Mouse (Mus musculus): ENCODE results near the gene Hist1h1t. TPM values are rescaled to one million over a fixed set of nuclear protein-coding genes. Genes with fewer than 3 reads are reported as not detected.
A peak's percentile ranks its signal among the peaks of the same experiment; 100 is the strongest.

Gene Hist1h1t
- polyA plus RNA-seq, 1 experiment from 2014 or later: 0.14 TPM

DNA sequence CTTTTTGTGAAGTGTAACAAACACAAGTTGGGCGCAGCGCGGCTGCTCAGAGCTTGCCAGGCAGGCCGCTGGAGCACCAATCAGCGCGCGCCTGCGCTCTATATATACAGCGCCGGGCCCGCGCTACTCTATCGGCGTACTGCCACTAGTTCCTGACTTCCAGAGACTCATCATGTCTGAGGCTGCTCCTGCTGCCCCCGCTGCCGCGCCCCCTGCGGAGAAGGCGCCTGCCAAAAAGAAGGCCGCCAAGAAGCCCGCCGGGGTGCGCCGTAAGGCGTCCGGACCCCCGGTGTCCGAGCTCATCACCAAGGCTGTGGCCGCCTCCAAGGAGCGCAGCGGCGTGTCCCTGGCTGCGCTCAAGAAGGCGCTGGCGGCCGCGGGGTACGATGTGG is 43.1 kb downstream of the Hist1h1t start, which contains the start of gene Hist1h1c:
Gene Hist1h1c (plus strand): TSS at position 132 of the 392 bp plus-strand sequence.
- Histone ChIP-seq H3K9ac (peak within 1 kb of the TSS; percentile 92), H3K4me2 (peak within 1 kb of the TSS; percentile 97), H3K27me3 (no peaks in the 10 kb centered on the region), H3K4me3 (peak within 1 kb of the TSS; percentile 74), H3K9me3 (replicated peaks) (no peaks in the 10 kb centered on the region), H3K36me3 (no peaks in the 10 kb centered on the region), H3K27ac (peak within 1 kb of the TSS; percentile 99), H3K4me1 (replicated peaks) (peaks cover 19% of the 10 kb centered on the region)
- peak; percentile 91 for ATAC-seq (replicated peaks; ENCODE audit: insufficient number of reproducible peaks, insufficient read depth, low FRiP score, low read depth)
- WGBS: under 1% methylated on average over 38 of the region's 38 CpGs

GRCm38 (mm10) chr13:23739069-23739921 is 43.7 kb downstream of the Hist1h1t start:
- Histone ChIP-seq H3K9me3 (replicated peaks) (no peaks in the 10 kb centered on the region), H3K36me3 (no peaks in the 10 kb centered on the region), H3K4me3 (peak overlapping the region; percentile 74), H3K27ac (peak overlapping the region; percentile 99), H3K27me3 (no peaks in the 10 kb centered on the region), H3K4me1 (replicated peaks) (peaks cover 21% of the 10 kb centered on the region), H3K9ac (peak overlapping the region; percentile 92), H3K4me2 (peak overlapping the region; percentile 97)
- peak; percentile 88 for ATAC-seq (replicated peaks; ENCODE audit: insufficient number of reproducible peaks, insufficient read depth, low FRiP score, low read depth)
- 0% methylated on average over 39 of the region's 39 CpGs for WGBS

- peak overlapping the region; percentile 99 for H3K27ac ChIP-seq
- H3K9me3 ChIP-seq (replicated peaks): no peaks in the 10 kb centered on the region
- H3K4me2 ChIP-seq: peak overlapping the region; percentile 97
- H3K9ac ChIP-seq: peak overlapping the region; percentile 92
- under 1% methylated on average over 14 of the region's 14 CpGs for WGBS
- H3K4me1 ChIP-seq (replicated peaks): peaks cover 25% of the 10 kb centered on the region
- H3K4me3 ChIP-seq: peak overlapping the region; percentile 74
- H3K36me3 ChIP-seq: no peaks in the 10 kb centered on the region
- no peaks in the 10 kb centered on the region for H3K27me3 ChIP-seq
- ATAC-seq (replicated peaks; ENCODE audit: insufficient number of reproducible peaks, insufficient read depth, low FRiP score, low read depth): no peak; the same call in 1 of the 2 replicates
Measured at GRCm38 (mm10) chr13:23739922-23740252, 44.3 kb downstream of the Hist1h1t start.

GRCm38 (mm10) chr13:23740256-23740840 is 44.7 kb downstream of the Hist1h1t start:
- H3K9ac ChIP-seq: peak overlapping the region; percentile 92
- no peaks in the 10 kb centered on the region for H3K27me3 ChIP-seq
- peak overlapping the region; percentile 74 for H3K4me3 ChIP-seq
- H3K27ac ChIP-seq: peak overlapping the region; percentile 99
- H3K4me1 ChIP-seq (replicated peaks): peaks cover 25% of the 10 kb centered on the region
- H3K36me3 ChIP-seq: no peaks in the 10 kb centered on the region
- peak overlapping the region; percentile 97 for H3K4me2 ChIP-seq
- H3K9me3 ChIP-seq (replicated peaks): no peaks in the 10 kb centered on the region
- WGBS: 28% methylated on average over 13 of the region's 13 CpGs
- no peak for ATAC-seq (replicated peaks; ENCODE audit: insufficient number of reproducible peaks, insufficient read depth, low FRiP score, low read depth)

DNA sequence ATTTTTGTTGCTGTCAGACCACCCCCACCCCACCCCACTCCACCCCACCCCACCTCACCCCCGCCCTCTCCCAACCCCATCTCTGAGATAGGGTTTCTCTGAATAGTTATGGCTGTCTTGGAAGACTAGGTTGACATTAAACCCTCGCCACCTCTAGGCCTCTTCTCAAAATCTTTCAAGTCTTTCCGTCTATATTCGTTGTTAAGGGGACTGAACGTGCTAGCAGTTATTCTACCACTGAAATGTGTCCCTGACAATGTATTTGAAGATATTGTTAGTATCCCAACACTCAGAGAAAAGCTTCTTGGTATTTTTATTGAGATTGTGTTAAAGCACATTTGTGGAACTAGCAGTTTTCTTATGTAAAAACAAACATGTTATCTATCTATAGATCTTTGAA is 45.3 kb downstream of the Hist1h1t start:
- no peak overlapping the region for H3K9ac ChIP-seq
- no peaks in the 10 kb centered on the region for H3K36me3 ChIP-seq
- WGBS: 52% methylated on average over 5 of the region's 5 CpGs
- no peak for ATAC-seq (replicated peaks; ENCODE audit: insufficient number of reproducible peaks, insufficient read depth, low FRiP score, low read depth)
- peak overlapping the region; percentile 97 for H3K4me2 ChIP-seq
- no peaks in the 10 kb centered on the region for H3K9me3 ChIP-seq (replicated peaks)
- peak overlapping the region; percentile 74 for H3K4me3 ChIP-seq
- peaks cover 28% of the 10 kb centered on the region for H3K4me1 ChIP-seq (replicated peaks)
- H3K27ac ChIP-seq: peak overlapping the region; percentile 99
- no peaks in the 10 kb centered on the region for H3K27me3 ChIP-seq

DNA sequence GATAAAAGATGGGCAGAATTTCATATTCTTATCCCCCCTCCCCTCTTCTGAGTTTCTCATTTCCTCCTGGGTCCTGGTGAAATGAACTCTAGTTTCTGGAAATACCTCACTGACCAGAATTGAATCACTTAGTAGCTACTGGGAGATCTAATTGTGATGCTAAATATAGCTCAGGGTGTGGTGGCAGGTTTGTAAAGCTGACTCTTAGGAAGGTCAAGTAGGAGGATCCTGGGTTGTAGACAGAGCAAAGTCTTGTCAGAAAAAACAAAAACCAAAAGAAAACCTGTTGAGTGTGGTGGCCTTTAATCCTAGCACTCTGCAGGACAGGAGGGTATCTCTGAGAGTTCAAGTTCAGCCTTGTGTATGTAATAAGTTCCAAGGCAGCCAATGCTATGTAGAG is 46.4 kb downstream of the Hist1h1t start:
- no peak overlapping the region for H3K4me3 ChIP-seq
- no peak overlapping the region for H3K9ac ChIP-seq
- H3K27ac ChIP-seq: peak overlapping the region; percentile 9; the same call in 1 of the 2 replicates
- no peaks in the 10 kb centered on the region for H3K9me3 ChIP-seq (replicated peaks)
- ATAC-seq (replicated peaks; ENCODE audit: insufficient number of reproducible peaks, insufficient read depth, low FRiP score, low read depth): no peak
- no peaks in the 10 kb centered on the region for H3K27me3 ChIP-seq
- 0 out of 2 replicates have a peak overlapping the region, but pooled peaks have one; percentile 8 for H3K4me2 ChIP-seq
- H3K36me3 ChIP-seq: no peaks in the 10 kb centered on the region
- peaks cover 28% of the 10 kb centered on the region for H3K4me1 ChIP-seq (replicated peaks)

- H3K9me3 ChIP-seq (replicated peaks): no peaks in the 10 kb centered on the region
- H3K9ac ChIP-seq: no peak overlapping the region
- no peaks in the 10 kb centered on the region for H3K27me3 ChIP-seq
- ATAC-seq (replicated peaks; ENCODE audit: insufficient number of reproducible peaks, insufficient read depth, low FRiP score, low read depth): no peak
- H3K27ac ChIP-seq: no peak overlapping the region
- no peak overlapping the region for H3K4me2 ChIP-seq
- peaks cover 33% of the 10 kb centered on the region for H3K4me1 ChIP-seq (replicated peaks)
- WGBS: 86% methylated on average over 5 of the region's 5 CpGs
- no peaks in the 10 kb centered on the region for H3K36me3 ChIP-seq
- no peak overlapping the region for H3K4me3 ChIP-seq
Measured at GRCm38 (mm10) chr13:23743215-23743614, 47.6 kb downstream of the Hist1h1t start.

DNA sequence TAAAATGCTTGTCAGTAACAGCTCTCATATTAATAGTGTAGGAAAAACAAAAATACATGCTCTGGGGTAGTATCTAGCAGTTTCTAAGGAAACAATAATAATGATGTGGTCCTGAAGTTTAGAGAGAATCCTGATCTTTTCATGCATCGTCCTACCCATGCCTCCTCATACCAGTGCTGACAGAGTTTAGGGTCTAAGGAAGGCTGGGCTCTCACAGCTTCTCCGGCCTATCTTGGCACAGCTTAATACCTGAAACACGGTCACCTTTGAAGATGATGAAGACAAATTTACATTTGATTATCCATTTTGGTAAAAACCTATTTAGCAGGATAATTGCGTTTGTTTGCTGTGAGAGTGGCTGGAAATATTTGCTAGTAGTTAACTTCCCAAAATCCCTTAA is 48.3 kb downstream of the Hist1h1t start:
- Histone ChIP-seq H3K27me3 (no peaks in the 10 kb centered on the region), H3K4me2 (peak overlapping the region; percentile 70), H3K9me3 (replicated peaks) (no peaks in the 10 kb centered on the region), H3K9ac (0 out of 2 replicates have a peak overlapping the region, but pooled peaks have one; percentile 35), H3K4me3 (no peak overlapping the region), H3K27ac (peak overlapping the region; percentile 72; the same call in 1 of the 2 replicates), H3K36me3 (no peaks in the 10 kb centered on the region), H3K4me1 (replicated peaks) (peaks cover 33% of the 10 kb centered on the region)
- 43% methylated on average over 4 of the region's 4 CpGs for WGBS
- ATAC-seq (replicated peaks; ENCODE audit: insufficient number of reproducible peaks, insufficient read depth, low FRiP score, low read depth): no peak

DNA sequence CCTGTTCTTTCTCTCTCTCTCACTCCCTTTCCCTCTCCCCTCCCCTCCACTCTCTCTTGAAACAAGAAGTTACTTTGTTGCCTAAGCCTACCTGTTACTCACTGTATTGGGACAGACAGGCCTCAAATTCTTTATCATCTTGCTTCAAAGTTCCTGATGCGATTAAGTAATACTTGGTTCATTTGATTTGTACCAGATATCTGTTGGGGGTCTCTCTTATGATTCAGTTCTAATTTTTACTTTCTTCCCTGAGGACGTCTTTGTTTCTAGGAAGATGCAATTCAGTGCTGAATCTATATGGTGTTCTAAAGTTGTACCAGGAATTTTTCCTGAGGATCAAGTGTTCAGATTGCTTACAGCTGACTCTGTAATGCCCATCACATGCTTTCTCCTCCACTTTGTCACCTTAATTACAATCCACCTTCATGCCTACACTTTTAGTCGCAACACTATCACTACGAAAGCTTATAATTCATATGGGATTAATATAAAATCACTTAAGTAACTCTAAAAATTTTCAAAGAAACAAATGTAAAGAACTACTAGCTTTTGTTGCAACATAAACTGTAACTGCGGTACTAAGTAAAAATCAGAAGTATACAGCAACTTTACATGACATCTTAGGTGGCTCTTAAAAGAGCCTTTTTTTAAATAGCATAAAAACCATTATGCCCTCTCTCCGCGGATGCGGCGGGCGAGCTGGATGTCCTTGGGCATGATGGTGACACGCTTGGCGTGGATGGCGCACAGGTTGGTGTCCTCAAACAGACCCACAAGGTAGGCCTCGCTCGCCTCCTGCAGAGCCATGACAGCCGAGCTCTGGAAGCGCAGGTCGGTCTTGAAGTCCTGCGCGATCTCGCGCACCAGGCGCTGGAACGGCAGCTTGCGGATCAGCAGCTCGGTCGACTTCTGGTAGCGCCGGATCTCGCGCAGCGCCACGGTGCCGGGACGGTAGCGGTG is 49.1 kb downstream of the Hist1h1t start:
- Histone ChIP-seq H3K4me2 (peak overlapping the region; percentile 70), H3K9me3 (replicated peaks) (no peaks in the 10 kb centered on the region), H3K9ac (peak overlapping the region; percentile 35; the same call in 1 of the 2 replicates), H3K36me3 (no peaks in the 10 kb centered on the region), H3K27me3 (no peaks in the 10 kb centered on the region), H3K4me3 (peak overlapping the region; percentile 49), H3K4me1 (replicated peaks) (peaks cover 30% of the 10 kb centered on the region), H3K27ac (peak overlapping the region; percentile 72)
- ATAC-seq (replicated peaks; ENCODE audit: insufficient number of reproducible peaks, insufficient read depth, low FRiP score, low read depth): no peak
- WGBS: 2% methylated on average over 20 of the region's 36 CpGs

- Histone ChIP-seq H3K9ac (peak within 1 kb of the TSS; percentile 65), H3K4me1 (replicated peaks) (peaks cover 26% of the 10 kb centered on the region), H3K9me3 (replicated peaks) (no peaks in the 10 kb centered on the region), H3K4me3 (peak within 1 kb of the TSS; percentile 49), H3K4me2 (peak within 1 kb of the TSS; percentile 70), H3K36me3 (no peaks in the 10 kb centered on the region), H3K27me3 (no peaks in the 10 kb centered on the region), H3K27ac (peak within 1 kb of the TSS; percentile 99)
- peak; percentile 53 for ATAC-seq (replicated peaks; ENCODE audit: insufficient number of reproducible peaks, insufficient read depth, low FRiP score, low read depth)
- under 1% methylated on average over 24 of the region's 28 CpGs for WGBS
Measured at GRCm38 (mm10) chr13:23745381-23746161, 50.0 kb downstream of the Hist1h1t start, which contains the start of gene Hist1h3c. Hist1h3c (minus strand) TSS chr13:23745602.

All from heart, embryonic 15.5 days (tissue).